Mouse (Mus musculus) forebrain, postnatal 0 days (tissue): ENCODE measurements around the gene Pla2r1. TPM values are rescaled to one million over a fixed set of nuclear protein-coding genes. Genes with fewer than 3 reads are reported as not detected.

Experiments
- ATAC-seq: fragments of 200-750 bp; cut with Nextera tagmentation; 2 replicates; pipeline ENCODE4 v1.8.0; 2017; ENCODE audit warnings: mild to moderate bottlenecking, moderate library complexity
- DNase-seq: peaks from one replicate; pipeline ENCODE4 v3.0.0-alpha.2; 2015
- H3K27ac ChIP-seq: fragments of 300-500 bp; sonication (generic); 2 replicates; pipeline ENCODE4 v1.5.1; 2014; ENCODE audit warnings: low read depth, mild to moderate bottlenecking, antibody characterized with exemption, low read length, moderate library complexity, mixed read lengths
- H3K27me3 ChIP-seq: fragments of 300-500 bp; sonication (generic); 2 replicates; pipeline ENCODE4 v1.6.1; 2014; ENCODE audit warnings: mild to moderate bottlenecking, low read length, mixed read lengths; ENCODE audit not compliant: insufficient read depth
- H3K36me3 ChIP-seq: fragments of 300-500 bp; sonication (generic); 2 replicates; pipeline ENCODE4 v1.6.1; 2014; ENCODE audit warnings: mild to moderate bottlenecking, moderate library complexity; ENCODE audit not compliant: insufficient read depth
- H3K4me1 ChIP-seq: fragments of 300-500 bp; sonication (generic); 2 replicates; pipeline ENCODE4 v1.6.1; 2014; ENCODE audit warnings: antibody characterized with exemption; ENCODE audit not compliant: insufficient read depth
- H3K4me2 ChIP-seq: fragments of 300-500 bp; sonication (generic); 2 replicates; pipeline ENCODE4 v1.6.1; 2014; ENCODE audit warnings: low read depth, mild to moderate bottlenecking, moderate library complexity
- H3K4me3 ChIP-seq: fragments of 300-500 bp; sonication (generic); 2 replicates; pipeline ENCODE4 v1.5.1; 2014; ENCODE audit warnings: low read depth, low read length, mixed read lengths
- H3K9ac ChIP-seq: fragments of 300-500 bp; sonication (generic); 2 replicates; pipeline ENCODE4 v1.6.1; 2014; ENCODE audit warnings: mild to moderate bottlenecking
- H3K9me3 ChIP-seq: fragments of 300-500 bp; sonication (generic); 2 replicates; pipeline ENCODE4 v1.6.1; 2016; ENCODE audit warnings: low read length
- CTCF ChIP-seq: sonication (generic); IDR thresholded peaks from 2 replicates; pipeline ENCODE4 v1.5.1; 2016; ENCODE audit warnings: antibody characterized with exemption, control low read depth, low read depth
- WGBS: fragments of 180-500 bp; shearing (Covaris S2); extraction: QIAGEN DNeasy Blood & Tissue Kit; methylation state at CpG from one replicate; pipeline ENCODE4 v1.1.7; 2014; 5-methylcytosine and 5-hydroxymethylcytosine counted together
- polyA plus RNA-seq: library from polyadenylated mRNA; unstranded; fragments of >200 nt; fragmentation: Nextera tagmentation; extraction: Ambion mirVana; gene quantifications from 2 replicates; pipeline ENCODE4 v1.2.1, GENCODE M21; 2015
- total RNA-seq: library from RNA; depleted of rRNA; stranded (reverse); fragments of >200 nt; gene quantifications from 2 replicates; pipeline ENCODE4 v1.2.3, GENCODE M21; 2014

Gene Pla2r1
- total and polyA plus RNA-seq, 2 experiments from 2014 or later = 0.21 to 0.81 TPM

GRCm38 (mm10) chr2:60384763-60385085, 168.4 kb downstream of the Pla2r1 start:
- no peak for TF ChIP-seq CTCF
- Histone ChIP-seq H3K4me3 (no peak overlapping the region), H3K27ac (no peak overlapping the region), H3K4me2 (no peak overlapping the region), H3K9me3 (no peaks in the 10 kb centered on the region), H3K27me3 (peaks cover 3% of the 10 kb centered on the region; the same call in 1 of the 2 replicates), H3K9ac (no peak overlapping the region), H3K36me3 (no peaks in the 10 kb centered on the region), H3K4me1 (0 out of 2 replicates have a peak, but pooled peaks cover 5% of the 10 kb centered on the region)
- ATAC-seq = no peak
- DNase-seq = no peak

DNA sequence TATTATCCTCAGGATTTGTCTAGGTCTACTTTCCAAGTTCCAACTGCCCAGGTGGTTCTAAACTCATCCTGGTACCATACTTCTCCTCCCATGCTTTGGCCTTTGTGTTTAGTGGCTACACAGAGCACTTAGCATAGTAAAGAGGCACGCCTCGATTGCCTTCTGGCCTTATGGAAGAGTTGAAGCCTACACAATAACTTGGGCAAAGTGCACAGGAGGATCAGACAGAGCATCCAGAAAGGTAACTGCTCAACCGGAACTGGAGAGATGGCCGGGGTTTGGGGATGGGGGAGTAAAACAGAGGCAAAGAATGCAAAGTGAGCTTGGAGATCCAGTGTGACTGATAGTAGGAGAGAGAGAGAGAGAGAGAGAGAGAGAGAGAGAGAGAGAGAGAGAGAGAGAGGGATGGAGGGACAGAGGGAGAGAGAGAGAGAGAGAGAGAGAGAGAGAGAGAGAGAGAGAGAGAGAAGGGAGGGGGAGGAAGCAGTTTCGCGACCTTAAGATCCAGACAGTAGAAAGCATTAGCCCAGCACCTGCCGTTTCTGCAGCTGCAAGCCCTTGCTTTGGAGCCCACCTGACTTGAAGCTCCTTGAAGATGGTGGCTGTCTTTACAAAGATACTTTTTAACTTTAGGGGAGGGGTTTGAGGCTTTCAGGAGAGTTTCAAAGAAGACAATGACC, 168.9 kb downstream of the Pla2r1 start:
- H3K4me3 ChIP-seq = no peak overlapping the region
- H3K27ac ChIP-seq = no peak overlapping the region
- DNase-seq (no peak), ATAC-seq (no peak)
- no peak overlapping the region for H3K4me2 ChIP-seq
- H3K36me3 ChIP-seq = no peaks in the 10 kb centered on the region
- 0 out of 2 replicates have a peak, but pooled peaks cover 5% of the 10 kb centered on the region for H3K4me1 ChIP-seq
- 46% methylated on average over 7 of the region's 7 CpGs for WGBS
- TF ChIP-seq CTCF = no peak
- H3K9ac ChIP-seq = no peak overlapping the region
- H3K9me3 ChIP-seq = no peaks in the 10 kb centered on the region
- peaks cover 3% of the 10 kb centered on the region; the same call in 1 of the 2 replicates for H3K27me3 ChIP-seq

DNA sequence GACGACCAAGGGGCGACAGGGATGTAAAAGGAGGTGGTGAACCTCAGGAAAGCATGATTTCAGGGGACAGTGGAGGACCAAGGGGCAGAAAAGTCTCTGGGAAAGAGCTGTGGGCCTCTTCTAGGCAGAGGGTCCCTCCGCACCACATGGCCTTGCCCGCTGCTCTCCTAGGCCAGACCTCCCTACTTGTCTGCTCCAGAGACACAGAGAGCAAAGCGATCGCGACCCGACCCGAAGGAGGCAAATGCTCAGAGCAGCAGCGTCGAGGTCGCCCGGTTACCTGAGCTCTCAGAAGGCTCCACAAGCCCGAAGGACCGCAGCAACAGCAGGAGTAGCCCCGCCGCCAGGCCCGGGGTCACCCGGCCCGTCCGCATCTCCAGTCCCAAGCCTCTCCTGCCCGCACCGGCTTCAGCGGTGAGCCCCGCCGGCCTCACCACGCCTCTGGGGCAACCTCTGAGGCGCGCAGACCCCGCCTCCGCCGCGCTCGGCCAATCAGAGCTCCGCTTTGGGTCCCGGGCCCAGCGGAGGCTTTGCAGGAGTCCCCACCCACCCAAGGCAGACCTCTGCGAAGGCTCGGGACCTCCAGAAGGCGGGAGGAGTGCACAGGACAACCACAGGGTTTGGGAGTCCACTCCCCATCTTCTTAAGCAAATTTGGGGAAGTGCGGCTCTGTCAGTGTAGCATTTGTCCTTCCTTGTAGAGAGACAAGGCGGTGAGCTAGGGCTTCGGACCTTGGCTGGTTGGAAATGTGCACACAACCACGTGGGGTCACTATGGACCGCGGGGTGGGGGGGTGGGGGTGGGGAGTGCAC, 170.0 kb downstream of the Pla2r1 start, which contains the start of gene Ly75:
Ly75 (minus strand) TSS at position 446 of the 812 bp plus-strand sequence.
- DNase-seq (peak; percentile 55), ATAC-seq (peak; percentile 97)
- no peaks in the 10 kb centered on the region for H3K9me3 ChIP-seq
- no peak for TF ChIP-seq CTCF
- peak within 1 kb of the TSS; percentile 49 for H3K4me3 ChIP-seq
- peak within 1 kb of the TSS; percentile 96 for H3K4me2 ChIP-seq
- no peaks in the 10 kb centered on the region for H3K36me3 ChIP-seq
- H3K9ac ChIP-seq = peak within 1 kb of the TSS; percentile 53
- H3K4me1 ChIP-seq = 0 out of 2 replicates have a peak, but pooled peaks cover 5% of the 10 kb centered on the region
- WGBS = under 1% methylated on average over 46 of the region's 46 CpGs
- H3K27me3 ChIP-seq = peaks cover 3% of the 10 kb centered on the region; the same call in 1 of the 2 replicates
- no peak within 1 kb of the TSS for H3K27ac ChIP-seq

DNA sequence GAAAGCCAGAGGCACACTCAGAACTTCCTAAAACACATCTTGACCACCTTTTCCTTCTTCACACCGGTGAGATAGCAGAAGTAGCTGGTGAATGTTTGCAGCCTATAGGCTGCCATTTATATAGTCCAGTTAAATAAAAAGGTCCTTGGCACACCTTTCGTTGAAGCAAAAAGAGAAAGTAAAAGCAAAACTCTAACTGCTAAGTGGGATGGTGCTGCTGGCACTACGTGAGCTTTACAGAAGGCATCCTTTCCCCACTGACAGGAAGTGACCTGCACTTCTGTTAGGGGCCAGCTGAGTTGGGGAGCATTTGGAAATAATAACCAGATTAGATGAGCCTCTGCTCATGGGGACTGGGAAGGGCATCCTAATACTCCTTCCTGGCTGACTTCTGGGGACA, 170.8 kb downstream of the Pla2r1 start:
- H3K27me3 ChIP-seq = peaks cover 3% of the 10 kb centered on the region; the same call in 1 of the 2 replicates
- 79% methylated on average over 3 of the region's 3 CpGs for WGBS
- H3K4me3 ChIP-seq = no peak overlapping the region
- 0 out of 2 replicates have a peak, but pooled peaks cover 5% of the 10 kb centered on the region for H3K4me1 ChIP-seq
- H3K36me3 ChIP-seq = no peaks in the 10 kb centered on the region
- H3K4me2 ChIP-seq = peak overlapping the region; percentile 96
- no peak overlapping the region for H3K9ac ChIP-seq
- H3K9me3 ChIP-seq = no peaks in the 10 kb centered on the region
- TF ChIP-seq CTCF = no peak
- no peak for ATAC-seq
- no peak for DNase-seq
- no peak overlapping the region for H3K27ac ChIP-seq

- H3K9me3 ChIP-seq = no peaks in the 10 kb centered on the region
- 81% methylated on average over 5 of the region's 5 CpGs for WGBS
- no peak overlapping the region for H3K27ac ChIP-seq
- TF ChIP-seq CTCF = no peak
- H3K9ac ChIP-seq = no peak overlapping the region
- H3K4me3 ChIP-seq = no peak overlapping the region
- H3K27me3 ChIP-seq = no peaks in the 10 kb centered on the region
- no peak for DNase-seq
- no peak for ATAC-seq
- no peaks in the 10 kb centered on the region for H3K4me1 ChIP-seq
- H3K4me2 ChIP-seq = no peak overlapping the region
- no peaks in the 10 kb centered on the region for H3K36me3 ChIP-seq
Observed at GRCm38 (mm10) chr2:60377260-60377659, 175.8 kb downstream of the Pla2r1 start.

DNA sequence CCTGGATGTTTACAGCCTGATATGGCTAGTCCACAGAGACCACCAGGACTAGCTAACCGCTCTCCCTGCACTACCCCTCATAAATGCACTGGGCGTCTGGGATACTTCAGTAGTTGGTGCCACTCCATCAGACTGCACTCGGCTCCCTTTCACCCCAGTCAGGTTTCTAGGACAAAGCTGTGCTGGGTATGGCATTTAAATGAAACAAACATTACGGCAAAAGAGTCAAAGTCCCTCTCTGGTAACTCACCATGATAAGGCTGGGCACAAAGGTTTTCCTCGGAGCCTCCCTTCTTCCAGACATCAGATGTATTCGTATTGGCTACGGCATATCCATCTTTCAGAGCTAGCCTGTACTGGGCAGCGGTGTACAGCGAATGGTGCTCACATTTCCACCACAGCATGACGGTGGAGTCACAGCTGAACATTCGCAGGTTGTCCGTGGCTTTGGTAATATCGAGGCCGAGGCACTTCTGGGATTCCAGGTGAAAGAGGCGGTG, 177.4 kb downstream of the Pla2r1 start:
- H3K36me3 ChIP-seq = no peaks in the 10 kb centered on the region
- no peaks in the 10 kb centered on the region for H3K4me1 ChIP-seq
- ATAC-seq = no peak
- H3K4me3 ChIP-seq = no peak overlapping the region
- no peaks in the 10 kb centered on the region for H3K9me3 ChIP-seq
- DNase-seq = no peak
- 96% methylated on average over 15 of the region's 15 CpGs for WGBS
- no peak for TF ChIP-seq CTCF
- H3K27me3 ChIP-seq = no peaks in the 10 kb centered on the region
- no peak overlapping the region for H3K4me2 ChIP-seq
- H3K27ac ChIP-seq = no peak overlapping the region
- no peak overlapping the region for H3K9ac ChIP-seq

GRCm38 (mm10) chr2:60375126-60375525, 178.0 kb downstream of the Pla2r1 start:
- H3K9me3 ChIP-seq = no peaks in the 10 kb centered on the region
- TF ChIP-seq CTCF = no peak
- WGBS = 94% methylated on average over 8 of the region's 8 CpGs
- no peak overlapping the region for H3K27ac ChIP-seq
- DNase-seq (no peak), ATAC-seq (no peak)
- H3K4me1 ChIP-seq = no peaks in the 10 kb centered on the region
- H3K4me2 ChIP-seq = no peak overlapping the region
- H3K9ac ChIP-seq = no peak overlapping the region
- no peaks in the 10 kb centered on the region for H3K36me3 ChIP-seq
- H3K4me3 ChIP-seq = no peak overlapping the region
- H3K27me3 ChIP-seq = no peaks in the 10 kb centered on the region
